Mouse (Mus musculus) megakaryocyte-erythroid progenitor cell, adult 5 weeks (primary cell): Measurements from ENCODE around the gene Rflnb. TPM values are rescaled to one million over a fixed set of nuclear protein-coding genes. Genes with fewer than 3 reads are reported as not detected.

Experiments used
- polyA plus RNA-seq: library from polyadenylated mRNA; stranded (reverse); fragments of >175 nt; gene quantifications from 2 replicates; pipeline ENCODE4 v1.2.3, GENCODE M21; 2012

Rflnb gene
- 14.4 and 18.1 TPM in 2 replicates for polyA plus RNA-seq

GRCm38 (mm10) chr11:76027139-76028071 is at the start of gene Rflnb:
TSS of gene Rflnb (minus strand) at chr11:76027782.

GRCm38 (mm10) chr11:75999440-76000155 is 28.0 kb downstream of the Rflnb start, which contains the start of gene 1700016K19Rik:
TSS of gene 1700016K19Rik (plus strand) at chr11:75999912.

Other genes with a start within 250 kb of the Rflnb start
- gene Doc2b, start 231.7 kb downstream of the Rflnb start, polyA plus RNA-seq = 0.01 TPM in 1 of 2 replicates, not detected in the other
- 1.5 and 2.2 TPM in 2 replicates for gene Rph3al, start 89.4 kb downstream of the Rflnb start, polyA plus RNA-seq
- gene 1700016K19Rik, start 27.9 kb downstream of the Rflnb start, polyA plus RNA-seq = 0.12 and 0.24 TPM in 2 replicates
- gene Vps53, start 151.9 kb upstream of the Rflnb start, polyA plus RNA-seq = 35.4 and 40.4 TPM in 2 replicates
- 1.1 and 1.8 TPM in 2 replicates for gene Fam57a, start 151.9 kb upstream of the Rflnb start, polyA plus RNA-seq
- not detected in 2 replicates for gene Dbil5, start 189.8 kb upstream of the Rflnb start, polyA plus RNA-seq
- gene Gemin4, start 189.9 kb upstream of the Rflnb start, polyA plus RNA-seq = 1.3 and 1.8 TPM in 2 replicates
- gene Mrm3, start 215.9 kb upstream of the Rflnb start, polyA plus RNA-seq = 13.9 and 15.1 TPM in 2 replicates
- 4.4 and 6.1 TPM in 2 replicates for gene Glod4, start 215.9 kb upstream of the Rflnb start, polyA plus RNA-seq